Mouse (Mus musculus): Measurements from ENCODE around the gene 1700003E16Rik. TPM values are rescaled to one million over a fixed set of nuclear protein-coding genes. Genes with fewer than 3 reads are reported as not detected.
A peak's percentile ranks its signal among the peaks of the same experiment; 100 is the strongest.

1700003E16Rik gene
- total RNA-seq, 1 experiment from 2014 or later = 0.48 TPM

- ATAC-seq (replicated peaks; ENCODE audit: insufficient number of reproducible peaks, low FRiP score, low TSS enrichment, poor library complexity, severe bottlenecking) = no peak
Measured at GRCm38 (mm10) chr6:83122961-83123360, 33.2 kb upstream of the 1700003E16Rik start.

GRCm38 (mm10) chr6:83124851-83125312 lies 31.3 kb upstream of the 1700003E16Rik start:
- ATAC-seq (replicated peaks; ENCODE audit: insufficient number of reproducible peaks, low FRiP score, low TSS enrichment, poor library complexity, severe bottlenecking) = peak; percentile 84

- ATAC-seq (replicated peaks; ENCODE audit: insufficient number of reproducible peaks, low FRiP score, low TSS enrichment, poor library complexity, severe bottlenecking) = no peak
Measured at GRCm38 (mm10) chr6:83125331-83125730, 30.9 kb upstream of the 1700003E16Rik start, which contains the start of gene Ino80b. Gene Ino80b (minus strand): TSS chr6:83125431.

GRCm38 (mm10) chr6:83127419-83127818 lies 28.8 kb upstream of the 1700003E16Rik start:
- ATAC-seq (replicated peaks; ENCODE audit: insufficient number of reproducible peaks, low FRiP score, low TSS enrichment, poor library complexity, severe bottlenecking) = no peak

GRCm38 (mm10) chr6:83131469-83132034 lies 24.7 kb upstream of the 1700003E16Rik start:
- peak; percentile 81 for ATAC-seq (replicated peaks; ENCODE audit: insufficient number of reproducible peaks, low FRiP score, low TSS enrichment, poor library complexity, severe bottlenecking)

GRCm38 (mm10) chr6:83132176-83132919 lies 23.9 kb upstream of the 1700003E16Rik start:
- ATAC-seq (replicated peaks; ENCODE audit: insufficient number of reproducible peaks, low FRiP score, low TSS enrichment, poor library complexity, severe bottlenecking) = no peak

GRCm38 (mm10) chr6:83134226-83134625 lies 22.0 kb upstream of the 1700003E16Rik start:
- no peak for ATAC-seq (replicated peaks; ENCODE audit: insufficient number of reproducible peaks, low FRiP score, low TSS enrichment, poor library complexity, severe bottlenecking)

GRCm38 (mm10) chr6:83134951-83135513 lies 21.2 kb upstream of the 1700003E16Rik start, which contains the start of gene Rtkn:
Gene Rtkn (plus strand): TSS chr6:83135463.
- no peak for ATAC-seq (replicated peaks; ENCODE audit: insufficient number of reproducible peaks, low FRiP score, low TSS enrichment, poor library complexity, severe bottlenecking)

- no peak for ATAC-seq (replicated peaks; ENCODE audit: insufficient number of reproducible peaks, low FRiP score, low TSS enrichment, poor library complexity, severe bottlenecking)
Measured at GRCm38 (mm10) chr6:83135571-83136161, 20.5 kb upstream of the 1700003E16Rik start.

- no peak for ATAC-seq (replicated peaks; ENCODE audit: insufficient number of reproducible peaks, low FRiP score, low TSS enrichment, poor library complexity, severe bottlenecking)
Measured at GRCm38 (mm10) chr6:83136291-83136880, 19.8 kb upstream of the 1700003E16Rik start.

- ATAC-seq (replicated peaks; ENCODE audit: insufficient number of reproducible peaks, low FRiP score, low TSS enrichment, poor library complexity, severe bottlenecking) = no peak
Measured at GRCm38 (mm10) chr6:83136881-83137575, 19.2 kb upstream of the 1700003E16Rik start.

- no peak for ATAC-seq (replicated peaks; ENCODE audit: insufficient number of reproducible peaks, low FRiP score, low TSS enrichment, poor library complexity, severe bottlenecking)
Measured at GRCm38 (mm10) chr6:83137576-83137950, 18.6 kb upstream of the 1700003E16Rik start.

- ATAC-seq (replicated peaks; ENCODE audit: insufficient number of reproducible peaks, low FRiP score, low TSS enrichment, poor library complexity, severe bottlenecking) = no peak
Measured at GRCm38 (mm10) chr6:83138056-83138455, 18.1 kb upstream of the 1700003E16Rik start.

GRCm38 (mm10) chr6:83140044-83140443 lies 16.2 kb upstream of the 1700003E16Rik start:
- no peak for ATAC-seq (replicated peaks; ENCODE audit: insufficient number of reproducible peaks, low FRiP score, low TSS enrichment, poor library complexity, severe bottlenecking)

GRCm38 (mm10) chr6:83141636-83142035 lies 14.6 kb upstream of the 1700003E16Rik start:
- ATAC-seq (replicated peaks; ENCODE audit: insufficient number of reproducible peaks, low FRiP score, low TSS enrichment, poor library complexity, severe bottlenecking) = no peak

GRCm38 (mm10) chr6:83142211-83142731 lies 13.9 kb upstream of the 1700003E16Rik start:
- ATAC-seq (replicated peaks; ENCODE audit: insufficient number of reproducible peaks, low FRiP score, low TSS enrichment, poor library complexity, severe bottlenecking) = no peak; the same call in 1 of the 2 replicates

- ATAC-seq (replicated peaks; ENCODE audit: insufficient number of reproducible peaks, low FRiP score, low TSS enrichment, poor library complexity, severe bottlenecking) = no peak
Measured at GRCm38 (mm10) chr6:83142886-83143285, 13.3 kb upstream of the 1700003E16Rik start.

- ATAC-seq (replicated peaks; ENCODE audit: insufficient number of reproducible peaks, low FRiP score, low TSS enrichment, poor library complexity, severe bottlenecking) = no peak
Measured at GRCm38 (mm10) chr6:83145209-83145608, 11.0 kb upstream of the 1700003E16Rik start.

Measured in monocyte, adult 5-6 weeks (primary cell).